Mouse (Mus musculus): ENCODE data around the gene Gabra6.

- TF ChIP-seq CHD2 (IDR thresholded peaks at IDR 0.05; ENCODE audit: low read depth, low read length) (no peak), MAFK (IDR thresholded peaks at IDR 0.05; ENCODE audit: insufficient read depth, low read depth, low read length) (no peak)
Measured at GRCm38 (mm10) chr11:42365544-42365943, 44.7 kb upstream of the Gabra6 start.

Data from ES-E14 (cell line).